Mouse (Mus musculus) liver, embryonic 11.5 days (tissue): ENCODE data around the gene 6430628N08Rik. TPM values are rescaled to one million over a fixed set of nuclear protein-coding genes. Genes with fewer than 3 reads are reported as not detected.

Source experiments
- ATAC-seq: fragments of 200-750 bp; cut with Nextera tagmentation; replicated peaks from 2 replicates; pipeline ENCODE4 v1.8.0; 2017; ENCODE audit warnings: moderate number of reproducible peaks, mild to moderate bottlenecking, moderate TSS enrichment, moderate library complexity; ENCODE audit not compliant: low FRiP score
- DNase-seq: peaks from one replicate; pipeline ENCODE4 v3.0.0-alpha.2; 2017; ENCODE audit warnings: low spot score
- H3K27ac ChIP-seq: fragments of 300-500 bp; sonication (generic); 2 replicates; pipeline ENCODE4 v1.5.1; 2014; ENCODE audit warnings: mild to moderate bottlenecking, low read depth, low read length, control low read depth
- H3K27me3 ChIP-seq: fragments of 300-500 bp; sonication (generic); replicated peaks from 2 replicates; pipeline ENCODE4 v1.6.1; 2014; ENCODE audit warnings: low read length, mixed read lengths; ENCODE audit not compliant: control insufficient read depth, insufficient read depth
- H3K36me3 ChIP-seq: fragments of 300-500 bp; sonication (generic); 2 replicates; pipeline ENCODE4 v1.6.1; 2014; ENCODE audit warnings: mild to moderate bottlenecking, low read length, moderate library complexity, mixed read lengths; ENCODE audit not compliant: control insufficient read depth, insufficient read depth
- H3K4me1 ChIP-seq: fragments of 300-500 bp; sonication (generic); replicated peaks from 2 replicates; pipeline ENCODE4 v1.6.1; 2014; ENCODE audit warnings: low read length, mixed read lengths; ENCODE audit not compliant: control insufficient read depth, insufficient read depth
- H3K4me2 ChIP-seq: fragments of 300-500 bp; sonication (generic); 2 replicates; pipeline ENCODE4 v1.6.1; 2014; ENCODE audit warnings: mild to moderate bottlenecking, control low read depth, moderate library complexity
- H3K4me3 ChIP-seq: fragments of 300-500 bp; sonication (generic); 2 replicates; pipeline ENCODE4 v1.5.1; 2014; ENCODE audit warnings: low read depth, low read length, control low read depth
- H3K9ac ChIP-seq: fragments of 300-500 bp; sonication (generic); 2 replicates; pipeline ENCODE4 v1.6.1; 2014; ENCODE audit warnings: low read depth, low read length, control low read depth
- H3K9me3 ChIP-seq: fragments of 300-500 bp; sonication (generic); 2 replicates; pipeline ENCODE4 v1.6.1; 2016; ENCODE audit warnings: low read length, inconsistent platforms, mixed read lengths; ENCODE audit not compliant: control insufficient read depth
- WGBS: fragments of 180-500 bp; shearing (Covaris S2); extraction: QIAGEN DNeasy Blood & Tissue Kit; methylation state at CpG from one replicate; pipeline ENCODE4 v1.1.7; 2014; 5-methylcytosine and 5-hydroxymethylcytosine counted together
- polyA plus RNA-seq: library from polyadenylated mRNA; unstranded; fragments of >200 nt; fragmentation: Nextera tagmentation; extraction: Ambion mirVana; gene quantifications from 2 replicates; pipeline ENCODE4 v1.2.1, GENCODE M21; 2014

6430628N08Rik gene
- polyA plus RNA-seq, 1 experiment from 2014 or later, result not detected

- Histone ChIP-seq H3K27me3 (peaks cover 73% of the 10 kb centered on the region), H3K9ac (no peak overlapping the region), H3K4me1 (peaks cover 3% of the 10 kb centered on the region; the same call in 1 of the 2 replicates), H3K36me3 (no peaks in the 10 kb centered on the region), H3K4me3 (peak overlapping the region; percentile 34), H3K27ac (no peak overlapping the region; the same call in 1 of the 2 replicates), H3K9me3 (no peaks in the 10 kb centered on the region), H3K4me2 (peak overlapping the region; percentile 73)
- ATAC-seq (peak; percentile 40), DNase-seq (peak; percentile 43)
- 2% methylated on average over 56 of the region's 56 CpGs for WGBS
Measured at GRCm38 (mm10) chr4:115897901-115898631, 7.6 kb downstream of the 6430628N08Rik start.

- Histone ChIP-seq H3K36me3 (no peaks in the 10 kb centered on the region), H3K27ac (no peak overlapping the region), H3K4me3 (no peak overlapping the region), H3K4me2 (no peak overlapping the region), H3K9me3 (no peaks in the 10 kb centered on the region), H3K27me3 (peaks cover 64% of the 10 kb centered on the region), H3K9ac (no peak overlapping the region), H3K4me1 (peaks cover 2% of the 10 kb centered on the region; the same call in 1 of the 2 replicates)
- no peak for DNase-seq
- no peak for ATAC-seq
- 21% methylated on average over 5 of the region's 5 CpGs for WGBS
Measured at GRCm38 (mm10) chr4:115902816-115903215, 12.4 kb downstream of the 6430628N08Rik start.

- Histone ChIP-seq H3K4me2 (no peak overlapping the region), H3K9ac (no peak overlapping the region), H3K4me1 (no peaks in the 10 kb centered on the region), H3K4me3 (no peak overlapping the region), H3K36me3 (no peaks in the 10 kb centered on the region), H3K27ac (no peak overlapping the region), H3K9me3 (no peaks in the 10 kb centered on the region), H3K27me3 (peaks cover 61% of the 10 kb centered on the region)
- ATAC-seq (no peak), DNase-seq (no peak)
- 25% methylated on average over 12 of the region's 12 CpGs for WGBS
Measured at GRCm38 (mm10) chr4:115904375-115904774, 13.9 kb downstream of the 6430628N08Rik start.

- H3K36me3 ChIP-seq, result no peaks in the 10 kb centered on the region
- WGBS, result 16% methylated on average over 7 of the region's 7 CpGs
- H3K27ac ChIP-seq, result no peak overlapping the region
- ATAC-seq (no peak), DNase-seq (no peak)
- H3K4me3 ChIP-seq, result no peak overlapping the region
- H3K4me1 ChIP-seq, result no peaks in the 10 kb centered on the region
- no peak overlapping the region for H3K9ac ChIP-seq
- no peaks in the 10 kb centered on the region for H3K9me3 ChIP-seq
- no peak overlapping the region for H3K4me2 ChIP-seq
- H3K27me3 ChIP-seq, result peaks cover 49% of the 10 kb centered on the region
Measured at GRCm38 (mm10) chr4:115905701-115906100, 15.2 kb downstream of the 6430628N08Rik start.

- Histone ChIP-seq H3K9me3 (no peaks in the 10 kb centered on the region), H3K4me1 (no peaks in the 10 kb centered on the region; the same call in 1 of the 2 replicates), H3K27me3 (peaks cover 44% of the 10 kb centered on the region), H3K36me3 (no peaks in the 10 kb centered on the region), H3K4me2 (no peak overlapping the region), H3K27ac (no peak overlapping the region), H3K9ac (no peak overlapping the region), H3K4me3 (no peak overlapping the region)
- DNase-seq (no peak), ATAC-seq (no peak)
- 85% methylated on average over 3 of the region's 3 CpGs for WGBS
Measured at GRCm38 (mm10) chr4:115906791-115907190, 16.3 kb downstream of the 6430628N08Rik start.

- H3K4me2 ChIP-seq, result no peak overlapping the region
- no peak overlapping the region for H3K4me3 ChIP-seq
- H3K9me3 ChIP-seq, result no peaks in the 10 kb centered on the region
- H3K27me3 ChIP-seq, result peaks cover 43% of the 10 kb centered on the region
- no peaks in the 10 kb centered on the region; the same call in 1 of the 2 replicates for H3K4me1 ChIP-seq
- H3K9ac ChIP-seq, result no peak overlapping the region
- no peak for DNase-seq
- no peak overlapping the region for H3K27ac ChIP-seq
- ATAC-seq, result no peak
- H3K36me3 ChIP-seq, result no peaks in the 10 kb centered on the region
- WGBS, result 13% methylated on average over 1 of the region's 1 CpGs
Measured at GRCm38 (mm10) chr4:115907994-115908393, 17.5 kb downstream of the 6430628N08Rik start.

GRCm38 (mm10) chr4:115908641-115909040, 18.2 kb downstream of the 6430628N08Rik start:
- Histone ChIP-seq H3K9ac (no peak overlapping the region), H3K36me3 (no peaks in the 10 kb centered on the region), H3K4me2 (no peak overlapping the region), H3K9me3 (no peaks in the 10 kb centered on the region), H3K27me3 (peaks cover 40% of the 10 kb centered on the region), H3K4me3 (no peak overlapping the region), H3K27ac (no peak overlapping the region), H3K4me1 (no peaks in the 10 kb centered on the region; the same call in 1 of the 2 replicates)
- DNase-seq, result no peak
- no peak for ATAC-seq
- 33% methylated on average over 7 of the region's 7 CpGs for WGBS

- no peak overlapping the region for H3K9ac ChIP-seq
- H3K4me1 ChIP-seq, result no peaks in the 10 kb centered on the region; the same call in 1 of the 2 replicates
- H3K4me3 ChIP-seq, result no peak overlapping the region
- no peak overlapping the region for H3K4me2 ChIP-seq
- DNase-seq (no peak), ATAC-seq (no peak)
- no peaks in the 10 kb centered on the region for H3K9me3 ChIP-seq
- H3K27ac ChIP-seq, result no peak overlapping the region
- 16% methylated on average over 4 of the region's 4 CpGs for WGBS
- peaks cover 31% of the 10 kb centered on the region for H3K27me3 ChIP-seq
- H3K36me3 ChIP-seq, result no peaks in the 10 kb centered on the region
Measured at GRCm38 (mm10) chr4:115911586-115911985, 21.1 kb downstream of the 6430628N08Rik start.

GRCm38 (mm10) chr4:115919911-115920310, 29.4 kb downstream of the 6430628N08Rik start:
- DNase-seq (no peak), ATAC-seq (no peak)
- H3K36me3 ChIP-seq, result no peaks in the 10 kb centered on the region
- H3K9me3 ChIP-seq, result no peaks in the 10 kb centered on the region
- H3K27ac ChIP-seq, result no peak overlapping the region
- H3K9ac ChIP-seq, result no peak overlapping the region
- WGBS, result 74% methylated on average over 16 of the region's 16 CpGs
- H3K4me1 ChIP-seq, result no peaks in the 10 kb centered on the region
- no peak overlapping the region for H3K4me2 ChIP-seq
- peaks cover 38% of the 10 kb centered on the region for H3K27me3 ChIP-seq
- H3K4me3 ChIP-seq, result no peak overlapping the region
